8 mouse cellular contexts compared by ENCODE assay signal in the genomic region with DNA sequence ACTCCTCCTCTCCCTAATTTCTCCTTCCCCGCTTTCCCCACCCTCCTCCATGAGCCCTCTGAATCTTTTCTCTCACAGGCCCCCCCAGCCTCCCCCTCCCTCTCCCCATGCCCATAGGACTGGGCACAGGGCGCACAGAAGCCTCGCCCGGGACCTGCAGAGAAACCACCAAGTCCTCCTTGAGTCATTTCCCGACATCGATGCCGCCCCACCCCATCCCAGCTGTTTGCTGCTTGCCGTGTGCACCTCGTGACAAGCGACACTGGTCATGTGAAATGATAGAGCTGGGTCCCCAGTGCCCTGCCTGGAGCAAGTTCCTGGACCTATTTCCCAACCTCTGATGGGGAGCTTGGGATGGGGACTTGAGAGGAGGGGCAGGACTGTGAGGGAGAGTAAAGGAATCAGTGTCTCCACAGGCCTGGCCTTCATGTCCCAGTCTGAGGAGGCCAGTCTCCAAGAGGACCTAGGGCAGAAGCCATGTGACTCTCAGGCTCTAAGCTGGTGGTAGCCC. TPM values are rescaled to one million over a fixed set of nuclear protein-coding genes. Genes with fewer than 3 reads are reported as not detected.
A peak's percentile ranks its signal among the peaks of the same experiment; 100 is the strongest.
DNase-seq lines count a peak whose midpoint lies in the region; ATAC-seq lines count a peak whose summit lies in the region.

No protein-coding gene starts in this region.

- H3K27ac ChIP-seq in intestine, embryonic 14.5 days (ENCODE audit: low read depth) = peak overlapping the region; percentile 72

- WGBS in intestine, embryonic 14.5 days = 46% methylated on average over 10 of the region's 10 CpGs

- H3K4me1 ChIP-seq in intestine, embryonic 14.5 days (replicated peaks; ENCODE audit: control insufficient read depth, insufficient read depth, low read length) = peaks cover 32% of the 10 kb centered on the region
- peaks cover 97% of the 10 kb centered on the region for H3K4me1 ChIP-seq in megakaryocyte, embryonic 14.5 days

- peak; percentile 40; the same call in 1 of the 2 replicates for ATAC-seq in intestine, embryonic 14.5 days (replicated peaks; ENCODE audit: low FRiP score, low TSS enrichment, low read depth)

- peak; percentile 25 for DNase-seq in embryo, embryonic 11 days
- no peak for DNase-seq in embryo, embryonic 10 days (ENCODE audit: low spot score)
- DNase-seq in brain, adult 2 months (ENCODE audit: low read depth, low spot score) = peak; percentile 76
- DNase-seq in heart, adult 11 months = peak; percentile 100
- DNase-seq in intestine, embryonic 14.5 days (ENCODE audit: low spot score) = no peak
- peak; percentile 42 for DNase-seq in splenic B cell, adult 2 months (ENCODE audit: low read depth, low spot score)
- no peak for DNase-seq in left cerebral cortex, adult 11 months (ENCODE audit: low spot score)

- no peak overlapping the region for H3K4me2 ChIP-seq in intestine, embryonic 14.5 days (ENCODE audit: low read length)

- H3K4me3 ChIP-seq in intestine, embryonic 14.5 days (ENCODE audit: low read depth, low read length) = no peak overlapping the region
- peak overlapping the region; percentile 65 for H3K4me3 ChIP-seq in megakaryocyte, embryonic 14.5 days (replicated peaks)

- no peaks in the 10 kb centered on the region for H3K9me3 ChIP-seq in intestine, embryonic 14.5 days (ENCODE audit: control insufficient read depth, low read length)
- H3K9me3 ChIP-seq in megakaryocyte, embryonic 14.5 days = peaks cover 9% of the 10 kb centered on the region

- H3K9ac ChIP-seq in intestine, embryonic 14.5 days (ENCODE audit: low read length) = no peak overlapping the region

- H3K36me3 ChIP-seq in intestine, embryonic 14.5 days (ENCODE audit: control insufficient read depth, insufficient read depth, low read length) = no peaks in the 10 kb centered on the region
- H3K36me3 ChIP-seq in megakaryocyte, embryonic 14.5 days (replicated peaks; ENCODE audit: low read length) = peaks cover 99% of the 10 kb centered on the region
- peaks cover 4% of the 10 kb centered on the region for H3K36me3 ChIP-seq in splenic B cell, adult 2 months (ENCODE audit: control insufficient read depth, insufficient read depth, low read length, poor library complexity, severe bottlenecking)

- no peaks in the 10 kb centered on the region for H3K27me3 ChIP-seq in intestine, embryonic 14.5 days (replicated peaks; ENCODE audit: control insufficient read depth, insufficient read depth, low read length)
- no peaks in the 10 kb centered on the region for H3K27me3 ChIP-seq in megakaryocyte, embryonic 14.5 days (replicated peaks)
- no peaks in the 10 kb centered on the region for H3K27me3 ChIP-seq in splenic B cell, adult 2 months (ENCODE audit: control insufficient read depth, insufficient read depth, low read length, poor library complexity, severe bottlenecking)

RNA-seq across cellular contexts. Expression of a gene that starts 53.4 kb away (rescaled TPM):
- 24.9 and 27.8 TPM in 2 replicates for polyA plus RNA-seq in intestine, embryonic 14.5 days (2014; fragmentation: Nextera tagmentation; extraction: Ambion mirVana)
- polyA plus RNA-seq in megakaryocyte, embryonic 14.5 days (2012; ENCODE audit: insufficient read depth, low replicate concordance) = 86.3 and 103 TPM in 2 replicates

Comparison
In these comparisons a context has a peak if more than half of its experiments do, and no peak if none do; other contexts are left out.
1. DNase-seq: peak in embryo, embryonic 11 days (single experiment), brain, adult 2 months (single experiment), heart, adult 11 months (single experiment) and splenic B cell, adult 2 months (single experiment); none in embryo, embryonic 10 days (single experiment), intestine, embryonic 14.5 days (single experiment) and left cerebral cortex, adult 11 months (single experiment).